Mouse (Mus musculus): Measurements from ENCODE around the gene Eef2.

- no peak for TF ChIP-seq TCF12 (IDR thresholded peaks at IDR 0.05; ENCODE audit: insufficient read depth, poor library complexity, severe bottlenecking)
- no peak for TF ChIP-seq MAX (IDR thresholded peaks at IDR 0.05; ENCODE audit: low read depth)
- peak; percentile 84 for TF ChIP-seq POLR2A (IDR thresholded peaks at IDR 0.05; ENCODE audit: insufficient read length, low read depth)
- TF ChIP-seq USF1 (IDR thresholded peaks at IDR 0.05; ENCODE audit: low read depth) = no peak
- no peak for TF ChIP-seq E2F4 (IDR thresholded peaks at IDR 0.05; ENCODE audit: insufficient read depth)
- no peak for TF ChIP-seq CEBPB (IDR thresholded peaks at IDR 0.05; ENCODE audit: insufficient read depth, poor library complexity, severe bottlenecking)
- peak; percentile 99 for TF ChIP-seq POLR2AphosphoS2 (IDR thresholded peaks at IDR 0.05; ENCODE audit: insufficient read length, low read depth)
- no peak for TF ChIP-seq MYOD1 (IDR thresholded peaks at IDR 0.05; ENCODE audit: control insufficient read depth in 1 of 3, insufficient read length in 2 of 3, low read depth in 2 of 3)
- no peak for TF ChIP-seq REST (IDR thresholded peaks at IDR 0.05; ENCODE audit: insufficient read depth, insufficient read length)
- no peak for TF ChIP-seq SRF (IDR thresholded peaks at IDR 0.05; ENCODE audit: control insufficient read depth, insufficient read length, low read depth)
- TF ChIP-seq MYOG (IDR thresholded peaks at IDR 0.05; ENCODE audit: control insufficient read depth in 1 of 3, insufficient read depth in 1 of 3, insufficient read length in 2 of 3, low read depth in 2 of 3) = no peak
- no peak for TF ChIP-seq TCF3 (IDR thresholded peaks at IDR 0.05; ENCODE audit: insufficient read length, low read depth)
These were observed 6.2 kb downstream of the Eef2 start, which contains the start of gene Dapk3 for GRCm38 (mm10) chr10:81182336-81183333.
